ENCODE assay signal across 7 mouse cellular contexts in the genomic region with DNA sequence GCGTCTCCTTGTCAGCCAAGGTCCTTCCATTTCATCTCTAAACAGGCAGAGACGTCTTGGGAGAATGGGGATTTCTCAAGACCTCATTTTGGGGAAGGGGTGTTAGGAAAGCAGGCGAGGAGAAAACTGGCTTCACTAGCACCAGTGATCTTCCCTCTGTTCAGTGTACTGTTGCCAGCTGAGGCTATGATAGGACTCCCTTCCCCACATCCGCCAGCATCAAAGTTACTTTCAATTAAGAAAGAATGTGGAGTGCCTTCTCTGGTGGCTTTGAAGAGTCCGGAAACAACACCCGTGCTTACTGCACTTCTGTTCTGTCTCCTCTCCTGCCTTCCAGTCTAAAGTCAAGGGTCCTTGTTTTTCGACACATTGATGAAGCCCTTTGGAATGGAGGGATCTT. TPM values are rescaled to one million over a fixed set of nuclear protein-coding genes. Genes with fewer than 3 reads are reported as not detected.
DNase-seq lines count a peak whose midpoint lies in the region; ATAC-seq and TF ChIP-seq lines count a peak whose summit lies in the region.

No protein-coding gene starts in this region.

- peak overlapping the region; percentile 93; the same call in 1 of the 2 replicates for H3K4me2 ChIP-seq in lung, embryonic 15.5 days
- peak overlapping the region; percentile 95 for H3K4me2 ChIP-seq in embryonic facial prominence, embryonic 12.5 days (replicated peaks)
- H3K4me2 ChIP-seq in intestine, embryonic 15.5 days (replicated peaks) = peak overlapping the region; percentile 91

- no peak for TF ChIP-seq CTCF in olfactory bulb, adult 2 months (IDR thresholded peaks at IDR 0.05; ENCODE audit: insufficient read depth, low read depth, low read length)

- H3K4me1 ChIP-seq in lung, embryonic 15.5 days = peaks cover 13% of the 10 kb centered on the region
- peaks cover 7% of the 10 kb centered on the region; the same call in 1 of the 2 replicates for H3K4me1 ChIP-seq in embryonic facial prominence, embryonic 12.5 days
- peaks cover 14% of the 10 kb centered on the region for H3K4me1 ChIP-seq in intestine, embryonic 15.5 days (replicated peaks)
- peaks cover 9% of the 10 kb centered on the region for H3K4me1 ChIP-seq in olfactory bulb, adult 2 months (ENCODE audit: control insufficient read depth, insufficient read depth, low read length)

- peaks cover 49% of the 10 kb centered on the region for H3K27me3 ChIP-seq in lung, embryonic 15.5 days
- H3K27me3 ChIP-seq in embryonic facial prominence, embryonic 12.5 days = peaks cover 48% of the 10 kb centered on the region
- H3K27me3 ChIP-seq in intestine, embryonic 15.5 days (replicated peaks) = peaks cover 25% of the 10 kb centered on the region

- no peak overlapping the region for H3K27ac ChIP-seq in lung, embryonic 15.5 days
- H3K27ac ChIP-seq in embryonic facial prominence, embryonic 12.5 days = no peak overlapping the region
- H3K27ac ChIP-seq in intestine, embryonic 15.5 days = no peak overlapping the region
- H3K27ac ChIP-seq in olfactory bulb, adult 2 months (ENCODE audit: insufficient read depth, low read depth, low read length) = no peak overlapping the region

- TF ChIP-seq POLR2A in olfactory bulb, adult 2 months (IDR thresholded peaks at IDR 0.05; ENCODE audit: insufficient read depth, low read depth, low read length) = no peak

- no peak for ATAC-seq in lung, embryonic 15.5 days (ENCODE audit: borderline replicate concordance, extremely low read depth, low FRiP score, low TSS enrichment)
- no peak for ATAC-seq in embryonic facial prominence, embryonic 12.5 days (ENCODE audit: insufficient number of reproducible peaks, insufficient read depth, low FRiP score, low TSS enrichment)
- ATAC-seq in intestine, embryonic 15.5 days = no peak

- 3% methylated on average over 7 of the region's 7 CpGs for WGBS in lung, embryonic 15.5 days
- 2% methylated on average over 7 of the region's 7 CpGs for WGBS in embryonic facial prominence, embryonic 12.5 days
- WGBS in intestine, embryonic 15.5 days = 3% methylated on average over 7 of the region's 7 CpGs
- WGBS in olfactory bulb, adult 2 months = 10% methylated on average over 7 of the region's 7 CpGs

- DNase-seq in lung, postnatal 4 days = no peak
- no peak for DNase-seq in frontal cortex, adult 2 months (ENCODE audit: extremely low spot score in 1 of 2, low spot score in 1 of 2)
- no peak for DNase-seq in ovary, postnatal 36 days (ENCODE audit: low spot score)

- 0 out of 2 replicates have a peak overlapping the region, but pooled peaks have one; percentile 10 for H3K4me3 ChIP-seq in lung, embryonic 15.5 days
- H3K4me3 ChIP-seq in embryonic facial prominence, embryonic 12.5 days = 0 out of 2 replicates have a peak overlapping the region, but pooled peaks have one; percentile 10
- peak overlapping the region; percentile 6; the same call in 1 of the 2 replicates for H3K4me3 ChIP-seq in intestine, embryonic 15.5 days (replicated peaks)
- peak overlapping the region; percentile 74 for H3K4me3 ChIP-seq in olfactory bulb, adult 2 months (ENCODE audit: insufficient read depth, low read depth, low read length)

- H3K36me3 ChIP-seq in lung, embryonic 15.5 days = no peaks in the 10 kb centered on the region
- no peaks in the 10 kb centered on the region for H3K36me3 ChIP-seq in embryonic facial prominence, embryonic 12.5 days
- H3K36me3 ChIP-seq in intestine, embryonic 15.5 days = no peaks in the 10 kb centered on the region

- H3K9me3 ChIP-seq in lung, embryonic 15.5 days = no peaks in the 10 kb centered on the region
- no peaks in the 10 kb centered on the region for H3K9me3 ChIP-seq in embryonic facial prominence, embryonic 12.5 days
- H3K9me3 ChIP-seq in intestine, embryonic 15.5 days = no peaks in the 10 kb centered on the region

- no peak overlapping the region for H3K9ac ChIP-seq in lung, embryonic 15.5 days
- H3K9ac ChIP-seq in embryonic facial prominence, embryonic 12.5 days = no peak overlapping the region
- H3K9ac ChIP-seq in intestine, embryonic 15.5 days = no peak overlapping the region

RNA-seq across cellular contexts. Expression of gene Lhfpl3, which starts 1.4 kb away (rescaled TPM):
- polyA plus RNA-seq in lung, embryonic 15.5 days (2015; fragmentation: Nextera tagmentation; extraction: Ambion mirVana) = 0.07 TPM in 1 of 2 replicates, not detected in the other
- 0.74 and 1.4 TPM in 2 replicates for polyA plus RNA-seq in embryonic facial prominence, embryonic 12.5 days (2016; fragmentation: Nextera tagmentation; extraction: Ambion mirVana)
- 0.13 and 0.33 TPM in 2 replicates for polyA plus RNA-seq in intestine, embryonic 15.5 days (2015; fragmentation: Nextera tagmentation; extraction: Ambion mirVana)
- polyA plus RNA-seq in olfactory bulb, adult 2 months (2012; ENCODE audit: insufficient read depth, insufficient read length, low replicate concordance, missing spikeins) = not detected in 2 replicates
- polyA plus RNA-seq in frontal cortex, adult 2 months (2012; rRNA removed) = 33.5 and 43.4 TPM in 2 replicates

Comparison
In these comparisons a context has a peak if more than half of its experiments do, and no peak if none do; other contexts are left out.
1. H3K4me3 ChIP-seq: peak in every context shown above with its lines; median percentile 74 in olfactory bulb, adult 2 months; 10 in lung, embryonic 15.5 days; 10 in embryonic facial prominence, embryonic 12.5 days; 6 in intestine, embryonic 15.5 days.